Mouse (Mus musculus) lung, postnatal 10 days (tissue): Measurements from ENCODE around the gene Hmgn3.
"Not testable (repeated sequence)": the region's sequence is repeated elsewhere in the genome, so short reads cannot be mapped to it uniquely, and the experiment has no call there.

Source experiments
- DNase-seq: peaks from one replicate; pipeline ENCODE4 v3.0.0; 2021

The Hmgn3 gene

DNA sequence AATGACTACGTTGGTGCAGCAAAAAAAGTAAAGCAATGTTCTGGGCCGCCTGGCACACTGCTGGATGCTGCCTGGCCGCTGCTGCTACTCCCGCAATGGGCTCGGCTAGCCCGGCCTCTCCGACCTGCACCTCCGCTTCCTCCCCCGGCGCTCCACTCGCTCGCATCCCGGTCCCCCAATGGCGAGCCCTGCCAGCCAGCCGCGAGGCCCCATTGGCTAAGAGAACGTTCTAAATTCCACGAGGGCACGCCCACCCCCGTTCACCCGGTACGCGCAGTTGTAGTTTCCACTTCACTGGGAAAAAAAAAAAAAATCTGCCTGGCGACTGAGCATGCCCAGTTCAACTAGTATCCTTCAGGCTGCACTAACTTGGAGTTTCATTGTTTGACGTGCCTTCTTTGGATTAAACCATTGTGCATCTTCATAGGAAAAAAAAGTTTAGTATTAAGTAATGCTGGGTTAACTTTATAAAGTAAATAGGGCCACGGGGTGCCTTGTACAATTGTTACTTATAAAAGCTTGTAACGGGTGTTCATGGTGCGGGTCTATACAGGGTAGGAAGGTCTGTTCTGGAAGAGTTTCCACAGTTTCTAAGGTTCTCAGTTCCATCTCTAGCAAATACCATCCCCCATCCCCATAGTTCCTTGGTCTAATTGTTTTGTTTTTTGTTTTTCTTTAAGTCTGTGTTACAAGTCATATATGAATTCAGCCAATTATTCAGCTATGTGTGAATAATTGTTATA, at the start of gene Hmgn3:
Gene Hmgn3, minus strand, starts transcription at position 240 of the 743 bp plus-strand sequence.
- DNase-seq = peak; percentile 92

DNA sequence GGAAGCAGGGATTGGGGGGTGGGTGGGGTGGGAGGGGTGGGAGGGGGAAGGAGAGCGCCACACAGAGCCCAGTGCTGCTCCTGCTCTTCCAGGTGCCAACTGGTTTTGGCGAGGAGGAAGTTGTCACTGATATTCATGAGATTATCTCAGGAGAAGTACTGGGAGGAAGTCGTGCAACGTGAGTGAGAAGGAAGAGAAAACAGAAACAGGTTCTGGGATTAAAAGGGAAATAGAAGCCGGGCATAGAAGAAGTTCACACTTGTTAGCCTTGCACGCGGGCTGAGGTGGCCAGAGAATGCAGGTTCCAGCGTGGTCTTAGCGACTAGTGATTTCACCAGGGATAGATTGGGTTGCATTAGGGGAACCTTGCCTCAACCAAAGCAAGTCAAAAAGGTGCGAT, 49.3 kb upstream of the Hmgn3 start:
- no peak for DNase-seq

DNA sequence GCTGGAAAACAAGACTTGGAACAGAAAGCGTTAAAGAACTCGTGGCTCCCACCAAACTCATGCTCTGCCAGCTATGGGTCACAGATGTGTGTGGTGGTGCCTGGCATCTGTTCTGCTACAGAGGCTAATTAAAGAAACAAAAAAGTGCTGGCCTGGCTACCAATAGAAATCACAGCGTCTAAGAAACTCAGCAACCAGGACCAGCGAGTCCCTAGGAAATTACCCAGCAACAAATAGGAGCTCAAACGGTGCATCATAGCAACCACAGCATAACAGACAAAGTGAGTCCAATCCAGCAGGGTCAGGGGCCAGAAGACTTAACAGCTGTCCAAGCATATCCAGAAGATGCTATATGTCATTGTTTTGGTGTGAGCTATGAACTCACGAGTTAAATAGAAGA, 48.5 kb upstream of the Hmgn3 start:
- peak; percentile 14 for DNase-seq

DNA sequence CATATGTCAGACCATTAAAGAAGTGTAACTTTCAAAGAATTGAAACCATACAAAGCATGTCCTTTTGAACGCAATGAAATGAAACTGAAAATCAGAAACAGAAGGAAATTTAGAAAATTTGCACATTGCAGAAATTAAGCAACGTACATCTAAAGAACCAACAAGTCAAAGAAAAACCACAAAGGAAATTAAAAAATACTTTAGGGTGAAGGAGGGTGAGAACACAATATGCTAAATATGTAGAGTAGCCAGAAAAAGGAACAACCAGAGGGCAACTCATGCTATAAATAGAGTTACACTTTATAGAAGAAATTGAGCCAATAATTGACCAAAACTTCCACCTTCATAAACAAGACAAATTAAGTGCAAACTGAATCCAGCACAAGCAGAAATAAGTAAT, 41.3 kb upstream of the Hmgn3 start:
- DNase-seq = no peak

DNA sequence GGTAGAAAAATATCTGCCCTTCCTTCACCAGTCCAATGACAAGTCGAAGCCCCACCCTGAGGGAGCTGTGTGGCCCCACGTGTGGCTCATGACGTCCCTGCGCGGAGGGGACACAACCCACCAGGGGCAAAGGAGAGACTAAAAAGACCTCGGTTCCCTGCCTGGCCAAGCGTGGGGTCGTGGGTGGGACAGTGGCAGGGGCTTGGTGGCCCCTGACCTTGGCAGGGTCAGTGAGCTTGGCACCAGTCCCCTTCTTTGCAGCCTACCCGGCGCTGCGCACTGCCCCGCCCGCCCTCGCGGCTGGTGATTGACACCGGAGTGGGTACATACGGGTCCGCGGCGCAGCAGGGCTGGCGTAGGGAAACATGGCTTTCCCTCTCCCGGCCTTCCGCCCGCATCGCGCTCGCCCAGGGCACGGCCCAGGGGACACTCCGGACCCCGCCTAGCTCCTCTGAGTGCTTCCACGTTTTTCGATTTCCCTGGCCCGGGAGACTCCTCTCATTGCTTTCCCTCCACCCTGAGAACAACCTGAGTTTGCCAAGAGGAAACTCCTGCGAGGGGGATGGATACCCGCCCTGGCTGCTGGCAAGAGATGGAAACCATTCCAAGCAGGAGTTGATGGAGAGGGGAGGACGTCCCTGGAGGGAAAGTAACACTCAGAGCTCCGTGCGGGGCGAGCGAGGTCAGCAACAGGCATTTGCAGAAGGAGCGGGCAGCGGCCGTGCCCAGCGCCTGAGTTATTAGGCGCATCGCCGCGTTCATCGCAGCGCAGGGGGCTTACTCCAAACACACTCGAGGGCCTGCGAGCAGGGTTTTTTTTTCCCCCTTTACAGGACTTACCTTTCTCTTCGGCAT, 667 bp downstream of the Hmgn3 start:
- DNase-seq = peak; percentile 56

DNA sequence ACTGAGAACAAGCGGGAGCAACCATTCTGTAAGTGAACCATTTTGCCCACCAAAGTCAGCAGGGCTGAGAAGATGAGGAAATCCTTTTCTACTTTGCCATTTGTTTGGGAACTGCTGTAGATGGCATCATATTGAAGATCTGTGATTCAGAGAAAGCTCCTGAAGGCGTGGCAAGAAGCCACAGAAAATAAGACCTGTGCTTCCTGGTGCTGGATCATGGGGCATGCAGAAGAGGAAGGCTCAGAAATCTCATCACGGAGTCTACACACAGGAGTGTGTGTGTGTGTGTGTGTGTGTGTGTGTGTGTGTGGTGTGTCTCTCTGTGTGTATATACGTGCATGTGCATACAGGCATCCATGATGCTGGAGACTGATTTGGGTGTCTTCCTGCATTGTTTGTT, 16.7 kb downstream of the Hmgn3 start:
- DNase-seq = no peak

DNA sequence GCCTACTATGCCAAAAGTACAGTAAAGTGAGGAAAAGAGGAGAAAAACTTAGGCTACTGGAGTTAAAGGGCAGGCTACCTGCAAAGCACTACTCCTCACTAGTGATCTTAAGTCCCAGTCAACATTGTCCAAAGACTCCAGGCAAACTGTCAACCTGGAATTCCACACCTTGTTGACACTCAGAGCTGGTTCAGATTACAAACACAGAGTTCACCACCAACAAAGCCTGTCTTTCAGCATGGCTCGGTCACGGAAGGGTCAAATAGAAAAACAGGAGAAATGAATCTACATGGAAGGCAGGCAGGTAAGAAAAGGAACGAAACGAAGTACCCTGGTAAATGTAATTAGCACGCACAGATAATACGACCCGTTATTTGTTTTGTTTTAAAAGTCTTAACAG, 18.6 kb downstream of the Hmgn3 start:
- DNase-seq = no peak

DNA sequence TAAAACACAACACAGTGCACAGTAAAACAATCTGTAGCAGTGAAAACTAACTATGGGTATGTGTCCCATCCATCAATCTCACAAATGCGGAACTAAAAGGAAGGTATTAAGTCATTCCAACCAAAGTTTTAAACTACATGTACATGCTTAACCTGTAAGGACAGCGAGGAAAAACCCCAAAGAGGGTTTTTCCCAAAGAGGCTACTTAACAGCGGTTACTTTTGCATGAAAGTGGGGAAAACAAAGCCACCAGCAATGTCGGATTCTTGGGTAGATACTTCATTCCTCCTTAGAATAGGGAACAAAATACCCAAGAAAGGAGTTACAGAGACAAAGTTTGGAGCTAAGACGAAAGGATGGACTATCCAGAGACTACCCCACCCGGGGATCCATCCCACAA, 20.0 kb downstream of the Hmgn3 start:
- not testable (repeated sequence) for DNase-seq

DNA sequence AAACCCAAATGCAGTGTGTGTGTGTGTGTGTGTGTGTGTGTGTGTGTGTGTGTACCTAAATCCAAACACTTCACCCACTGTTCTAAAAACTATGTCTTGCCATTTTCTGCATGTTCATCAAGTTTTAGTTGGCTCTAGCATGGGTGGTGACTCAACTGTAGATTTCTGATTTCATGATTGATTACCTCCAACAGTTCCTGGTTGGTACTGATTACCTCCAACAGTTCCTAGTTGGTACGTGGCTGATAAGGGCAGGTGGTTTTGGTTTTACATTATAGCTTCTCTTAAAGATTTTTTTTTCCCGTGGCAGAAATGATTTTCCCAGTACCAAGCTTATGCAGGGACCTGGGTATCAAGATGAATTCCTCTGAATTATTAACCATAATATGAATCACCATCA, 27.3 kb downstream of the Hmgn3 start:
- DNase-seq = no peak

DNA sequence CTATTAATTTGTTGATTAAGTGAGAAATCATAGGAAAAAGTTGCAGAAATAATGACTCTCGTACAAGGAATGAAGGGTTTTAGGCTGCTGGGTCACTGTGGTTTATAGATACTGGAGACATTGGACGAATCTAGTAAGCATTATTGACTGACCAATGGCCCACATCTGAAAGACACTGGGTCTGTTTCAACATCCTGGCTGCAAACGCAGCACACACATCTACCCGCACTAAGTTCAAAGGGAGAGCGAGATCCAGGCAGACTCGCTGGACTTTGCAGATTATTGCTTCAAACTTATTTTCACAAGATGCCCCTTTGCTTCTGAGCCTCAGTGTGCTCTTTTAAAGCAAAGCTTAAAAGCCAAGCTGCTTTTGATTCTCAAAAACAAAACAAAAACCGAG, 29.0 kb downstream of the Hmgn3 start:
- no peak for DNase-seq

DNA sequence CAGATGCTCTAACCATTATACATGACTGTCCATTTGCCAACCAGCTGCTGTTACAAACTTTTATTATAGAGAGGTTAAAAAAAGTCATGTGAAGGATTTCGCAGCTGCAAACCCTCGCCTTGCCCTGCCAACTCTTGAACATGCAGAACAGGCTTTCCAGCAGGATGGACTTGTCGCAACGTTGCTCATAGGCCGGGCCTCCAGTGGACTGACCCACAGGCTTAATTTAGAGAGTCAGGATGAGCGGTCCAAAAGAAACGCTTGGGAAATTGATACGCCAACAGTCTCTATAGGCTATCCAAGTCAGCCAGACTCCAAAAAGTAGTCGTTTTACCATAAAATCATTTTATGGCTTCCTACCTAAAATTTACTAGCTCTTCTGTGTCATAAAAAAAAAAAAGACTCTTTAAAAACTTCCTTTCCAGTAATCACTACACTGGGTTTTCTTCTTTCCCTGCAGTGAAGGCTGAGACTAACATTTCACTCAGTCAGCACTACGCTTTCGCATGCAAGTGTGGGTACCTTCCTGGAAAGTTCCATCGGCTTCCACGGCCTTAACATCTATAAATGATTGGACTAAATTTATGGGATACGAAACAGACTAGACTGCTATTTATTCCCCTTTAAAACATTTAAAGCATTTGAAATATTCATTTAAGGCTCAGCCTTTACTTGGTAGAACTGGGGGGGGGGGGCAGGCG, 29.6 kb downstream of the Hmgn3 start:
- DNase-seq = no peak

DNA sequence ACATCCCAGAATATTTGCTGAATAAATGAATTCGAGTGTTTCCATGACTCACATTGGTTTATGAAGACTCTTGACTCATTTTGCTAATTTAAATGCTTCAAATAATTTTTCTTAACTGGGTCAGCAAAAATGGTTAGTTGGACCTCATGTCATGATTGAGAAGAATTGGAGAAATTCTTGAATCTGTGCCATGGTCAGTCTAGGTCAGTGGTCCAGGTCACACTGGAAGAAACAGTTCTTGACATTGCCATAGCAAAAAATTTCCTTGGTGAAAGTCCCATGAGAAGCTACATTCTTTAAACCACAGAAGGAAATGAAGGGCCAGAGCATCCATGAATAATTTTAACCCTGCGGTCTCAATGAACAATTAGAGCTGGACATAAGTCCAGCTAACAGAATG, 30.8 kb downstream of the Hmgn3 start:
- DNase-seq = no peak

DNA sequence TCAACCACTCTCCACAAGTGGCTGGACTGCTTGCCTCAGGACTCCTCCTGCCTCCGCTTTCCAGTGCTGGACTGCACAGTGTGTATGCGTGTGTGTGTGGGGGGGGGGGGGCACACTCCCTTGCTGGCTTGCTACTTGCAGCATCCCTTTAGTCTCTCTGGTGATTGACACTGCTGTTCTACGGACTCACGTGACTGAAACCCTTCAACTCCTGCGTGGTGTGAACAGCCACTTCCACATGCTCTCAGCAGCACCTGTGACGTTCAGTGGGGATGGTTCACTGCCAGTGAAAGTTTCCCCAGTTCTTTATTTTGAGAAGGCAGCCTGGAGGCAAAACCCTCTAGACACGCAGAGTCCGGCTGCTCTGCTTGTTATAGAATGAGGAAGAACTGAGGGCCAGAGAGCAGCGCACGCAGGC, 32.7 kb downstream of the Hmgn3 start:
- DNase-seq = no peak

DNA sequence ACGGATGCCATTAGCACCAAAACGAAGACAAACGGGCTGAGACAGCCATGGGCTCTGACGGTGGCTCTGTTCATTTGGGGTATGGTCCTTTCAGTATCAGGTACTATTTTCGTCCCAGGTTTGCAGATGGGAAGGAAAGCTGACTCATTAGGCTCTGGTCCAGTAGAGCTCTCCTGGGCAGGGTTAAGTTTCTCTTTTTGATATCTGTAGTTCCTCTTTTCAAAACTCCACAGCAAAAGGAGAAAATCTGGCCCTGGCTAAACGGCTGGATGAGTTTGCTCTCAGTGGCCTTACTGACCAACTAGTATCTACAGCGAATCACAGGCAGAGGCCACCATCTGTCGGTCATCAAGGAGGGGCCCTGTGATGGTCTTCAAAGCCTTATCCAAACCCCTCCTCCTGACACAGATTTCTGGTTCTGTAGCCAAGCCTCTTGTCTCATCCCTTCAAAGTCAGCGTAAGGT, 34.1 kb downstream of the Hmgn3 start:
- DNase-seq = no peak

DNA sequence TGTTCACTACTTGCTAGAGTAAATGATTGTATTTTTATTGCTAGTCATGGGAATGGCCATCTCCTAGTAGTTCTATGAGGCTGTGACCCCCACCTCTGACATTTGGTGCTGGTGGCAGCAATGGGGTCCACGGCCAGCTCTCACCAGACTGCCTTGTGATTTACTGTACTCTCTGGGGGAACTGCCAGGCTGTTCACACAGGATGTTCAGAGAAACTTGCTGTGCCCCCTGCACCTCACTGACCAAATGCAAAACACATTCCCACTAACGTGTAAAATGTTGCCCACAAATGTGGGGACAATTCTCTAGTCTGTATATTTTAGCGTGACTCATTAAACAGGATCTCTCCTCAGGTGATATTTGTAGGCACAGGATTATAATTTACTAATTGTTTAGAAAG, 34.7 kb downstream of the Hmgn3 start:
- DNase-seq = no peak

DNA sequence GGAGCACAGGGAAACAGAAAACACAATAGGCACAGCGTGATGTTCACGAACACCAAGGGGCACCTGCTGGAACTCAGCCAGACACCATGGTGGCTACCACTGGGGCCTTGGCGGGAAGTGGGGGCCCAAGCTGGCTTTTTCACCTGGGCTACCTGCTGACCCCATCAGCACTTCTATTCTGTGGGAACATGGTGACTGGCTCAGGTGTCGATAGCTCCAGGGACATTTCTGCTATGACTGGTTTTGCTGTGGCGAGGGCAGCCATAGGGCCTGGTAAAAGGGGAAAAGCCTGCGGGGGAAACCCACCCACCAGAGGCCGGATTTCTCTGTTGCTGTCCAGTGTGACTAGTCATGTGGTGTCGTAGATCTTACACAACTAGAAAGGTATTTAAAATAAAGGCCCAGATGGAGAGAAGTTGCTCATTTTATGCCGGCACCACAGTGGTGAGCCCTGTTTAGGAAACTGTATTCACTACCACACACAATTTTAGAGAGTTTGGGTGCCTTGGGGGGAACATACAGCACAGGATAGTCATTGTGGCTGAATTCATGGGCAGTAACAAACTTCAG, 35.3 kb downstream of the Hmgn3 start:
- DNase-seq = no peak

DNA sequence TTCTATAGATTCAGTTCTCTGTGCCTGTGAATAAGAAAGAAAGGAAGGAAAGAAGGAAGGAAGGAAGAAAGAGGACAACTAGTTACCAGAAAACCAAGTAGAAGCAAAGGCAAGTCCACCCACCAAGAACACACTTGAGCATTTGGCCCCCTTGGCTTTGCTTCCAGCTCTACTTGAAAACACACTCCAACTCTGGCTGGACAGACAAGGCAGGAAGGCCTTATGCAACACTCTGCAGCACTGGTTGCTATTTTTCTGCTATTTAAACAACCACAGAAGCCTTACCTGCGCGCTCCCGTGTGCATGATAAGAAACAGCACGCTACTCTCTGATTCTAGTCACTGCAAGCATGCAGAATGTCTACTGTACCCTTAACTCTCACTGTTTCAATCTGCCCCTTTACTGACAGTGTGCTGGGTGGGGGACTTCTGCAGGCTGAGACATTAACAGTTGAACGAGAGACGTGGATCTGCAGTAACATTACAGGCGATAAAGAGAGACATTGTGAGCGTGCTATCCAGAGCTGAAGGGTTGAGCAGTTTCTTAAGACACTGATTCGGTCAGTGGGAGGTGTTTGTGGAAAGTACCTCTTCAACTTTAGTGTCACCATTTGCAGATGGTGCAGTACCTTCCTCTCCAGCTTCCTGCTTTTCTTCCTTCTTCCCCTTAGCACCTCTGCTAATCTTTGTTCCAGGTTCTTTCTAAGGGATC, 35.9 kb downstream of the Hmgn3 start:
- peak; percentile 23 for DNase-seq

DNA sequence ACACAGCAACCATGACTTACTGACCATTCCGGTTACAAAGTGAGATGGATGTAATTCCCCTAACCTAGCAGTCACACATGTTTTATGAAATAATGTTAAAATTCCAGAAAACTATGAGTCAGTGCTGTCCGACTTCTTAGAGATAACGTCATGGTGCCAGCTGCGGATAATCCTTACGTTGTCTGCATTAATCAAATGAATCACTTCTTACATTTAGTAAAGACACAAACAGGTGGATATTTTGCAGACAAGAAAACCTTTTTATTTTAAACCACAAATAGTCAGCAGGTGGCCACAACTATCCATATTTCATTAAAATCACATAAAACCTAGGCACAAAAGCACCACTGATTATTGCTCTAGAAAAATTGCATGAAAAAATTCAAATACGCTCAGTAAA, 36.8 kb downstream of the Hmgn3 start:
- no peak for DNase-seq

DNA sequence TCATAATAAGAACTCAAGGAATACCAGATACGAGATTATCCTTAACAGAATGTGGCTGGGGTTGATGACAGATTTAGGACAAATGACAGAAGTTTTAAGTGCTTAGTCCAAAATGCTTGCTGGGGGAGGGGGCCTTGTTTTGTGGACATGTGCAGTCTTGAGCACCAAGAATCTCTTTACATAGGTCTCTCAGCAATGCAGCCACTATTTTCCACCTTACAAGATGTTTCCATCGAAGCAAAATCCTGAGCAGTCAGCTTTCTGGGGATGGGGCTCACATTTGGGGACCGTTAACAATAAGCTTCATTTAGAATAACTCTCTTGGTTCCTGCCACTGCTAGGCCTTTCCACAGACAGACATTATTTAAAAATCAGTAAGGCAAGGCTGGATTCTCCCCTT, 37.7 kb downstream of the Hmgn3 start:
- DNase-seq = no peak

DNA sequence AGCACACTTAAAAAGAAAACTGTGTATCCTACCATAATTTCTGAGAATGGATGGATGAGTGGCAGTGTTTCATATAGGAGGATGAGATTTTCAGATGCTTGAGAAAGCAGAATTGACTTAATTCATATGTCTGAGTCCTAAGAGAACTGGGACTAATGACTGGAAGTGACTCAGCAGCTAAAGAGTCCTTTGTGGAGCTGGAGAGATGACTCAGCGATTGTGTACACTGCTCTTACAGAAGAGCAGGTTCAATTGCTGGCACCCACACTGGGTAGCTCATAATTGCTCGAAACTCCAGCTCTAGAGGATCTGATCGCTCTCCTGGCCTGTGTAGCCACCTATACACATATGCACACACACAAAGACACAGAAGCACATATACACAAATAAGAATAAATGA, 42.7 kb downstream of the Hmgn3 start:
- no peak for DNase-seq

DNA sequence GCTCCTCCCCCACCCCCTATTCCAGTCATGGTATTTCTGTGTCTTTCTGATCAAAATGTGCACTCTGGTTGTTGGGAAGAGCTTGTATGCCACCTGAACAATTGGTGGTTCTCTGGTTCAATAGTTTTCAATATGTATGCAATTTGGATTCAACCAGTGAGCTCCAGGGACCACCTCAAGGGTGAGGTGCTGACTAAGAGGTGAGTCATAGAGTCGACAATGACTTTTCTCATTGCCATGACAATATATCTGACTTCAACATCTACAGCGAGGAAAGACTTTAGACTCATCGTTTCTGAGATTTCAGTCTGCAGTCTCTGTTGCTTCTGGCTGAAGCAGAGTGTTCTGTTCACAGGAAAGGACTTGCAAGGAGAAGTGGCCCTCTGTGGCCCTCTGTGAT, 44.8 kb downstream of the Hmgn3 start:
- no peak for DNase-seq

DNA sequence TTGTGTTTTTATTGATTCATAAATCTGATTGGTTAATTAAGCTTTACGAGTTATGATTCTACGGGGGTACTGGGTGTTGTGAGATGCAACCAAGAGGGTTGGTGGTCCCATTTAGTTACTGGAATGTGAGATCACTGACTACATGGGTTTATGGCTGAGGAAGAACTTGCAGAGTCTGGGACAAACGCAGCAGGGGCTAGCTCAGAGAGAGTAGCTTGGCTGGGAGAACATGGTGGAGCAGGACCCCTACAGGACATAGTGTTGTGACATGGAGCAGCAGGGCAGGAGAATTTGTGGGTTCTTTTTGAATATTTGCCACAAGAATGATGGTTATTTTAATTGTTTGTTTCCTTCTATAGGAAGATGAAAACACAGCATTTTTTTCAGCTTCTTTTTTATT, 45.7 kb downstream of the Hmgn3 start:
- no peak for DNase-seq
